Mouse (Mus musculus) B cell, adult 2 months (primary cell): ENCODE measurements around the gene Clns1a.

Experiments
- DNase-seq, 2 experiments: peaks; one replicate each; pipeline ENCODE4 v3.0.0; 2022

The Clns1a gene

GRCm38 (mm10) chr7:97696506-97697254, at the start of gene Clns1a:
Gene Clns1a, plus strand, starts transcription at chr7:97696634.
- DNase-seq: peak; percentile 88 to 89

GRCm38 (mm10) chr7:97647656-97648055, 48.8 kb upstream of the Clns1a start:
- no peak for DNase-seq

- no peak for DNase-seq
These were observed 45.7 kb upstream of the Clns1a start for GRCm38 (mm10) chr7:97650729-97651128.

- DNase-seq: no peak
These were observed 40.3 kb upstream of the Clns1a start for GRCm38 (mm10) chr7:97656144-97656543.

GRCm38 (mm10) chr7:97661634-97662033, 34.8 kb upstream of the Clns1a start:
- no peak for DNase-seq

GRCm38 (mm10) chr7:97679239-97679638, 17.2 kb upstream of the Clns1a start:
- no peak for DNase-seq

- DNase-seq: no peak
These were observed 8.6 kb upstream of the Clns1a start for GRCm38 (mm10) chr7:97687831-97688230.

- no peak for DNase-seq
These were observed 993 bp upstream of the Clns1a start for GRCm38 (mm10) chr7:97695441-97695840.

- DNase-seq: no peak
These were observed 315 bp upstream of the Clns1a start for GRCm38 (mm10) chr7:97696133-97696505.

- DNase-seq: no peak
These were observed 3.7 kb downstream of the Clns1a start for GRCm38 (mm10) chr7:97700173-97700572.

GRCm38 (mm10) chr7:97701106-97701505, 4.7 kb downstream of the Clns1a start:
- no peak for DNase-seq

GRCm38 (mm10) chr7:97707123-97707522, 10.7 kb downstream of the Clns1a start:
- no peak for DNase-seq

GRCm38 (mm10) chr7:97707809-97708208, 11.4 kb downstream of the Clns1a start:
- no peak for DNase-seq

- no peak for DNase-seq
These were observed 12.8 kb downstream of the Clns1a start for GRCm38 (mm10) chr7:97709204-97709603.

- no peak for DNase-seq
These were observed 18.2 kb downstream of the Clns1a start for GRCm38 (mm10) chr7:97714651-97715050.

- DNase-seq: no peak
These were observed 20.9 kb downstream of the Clns1a start for GRCm38 (mm10) chr7:97717326-97717725.

GRCm38 (mm10) chr7:97719078-97719477, 22.6 kb downstream of the Clns1a start:
- DNase-seq: no peak

GRCm38 (mm10) chr7:97720109-97720508, 23.7 kb downstream of the Clns1a start:
- no peak for DNase-seq

GRCm38 (mm10) chr7:97722278-97722918, 26.0 kb downstream of the Clns1a start:
- no peak for DNase-seq

- DNase-seq: no peak
These were observed 27.5 kb downstream of the Clns1a start for GRCm38 (mm10) chr7:97723646-97724538.

- no peak for DNase-seq
These were observed 29.0 kb downstream of the Clns1a start for GRCm38 (mm10) chr7:97725401-97725800.

- DNase-seq: no peak
These were observed 29.6 kb downstream of the Clns1a start for GRCm38 (mm10) chr7:97726080-97726479.

- DNase-seq: no peak
These were observed 30.3 kb downstream of the Clns1a start for GRCm38 (mm10) chr7:97726778-97727177.
